Mouse (Mus musculus) embryo, embryonic 11 days (tissue): ENCODE measurements around the gene Atp8a1.
A peak's percentile ranks its signal among the peaks of the same experiment; 100 is the strongest.

Source experiments
- DNase-seq: peaks from one replicate; pipeline ENCODE4 v3.0.0-alpha.2; 2015

The Atp8a1 gene

GRCm38 (mm10) chr5:67758126-67758525, 89.1 kb downstream of the Atp8a1 start:
- DNase-seq = no peak

DNA sequence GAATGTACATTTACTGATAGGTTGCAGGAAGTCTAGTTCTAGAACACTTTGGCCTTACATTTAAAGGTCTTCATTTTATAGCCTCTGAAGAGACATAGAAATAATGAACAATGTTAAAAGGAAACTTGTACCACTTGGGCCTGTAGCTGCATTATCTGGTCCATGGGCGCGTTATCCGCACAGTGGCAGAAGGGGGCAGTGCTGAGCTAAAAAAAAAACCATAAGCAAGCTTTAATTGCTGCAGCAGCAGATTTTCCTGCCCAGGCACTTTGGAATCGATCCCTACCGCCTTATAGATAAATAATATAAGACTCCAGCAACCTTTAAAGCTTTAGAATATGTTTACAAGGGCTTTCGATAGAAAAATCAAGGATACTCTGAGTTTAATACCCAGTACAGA, 91.1 kb downstream of the Atp8a1 start:
- peak; percentile 67 for DNase-seq

DNA sequence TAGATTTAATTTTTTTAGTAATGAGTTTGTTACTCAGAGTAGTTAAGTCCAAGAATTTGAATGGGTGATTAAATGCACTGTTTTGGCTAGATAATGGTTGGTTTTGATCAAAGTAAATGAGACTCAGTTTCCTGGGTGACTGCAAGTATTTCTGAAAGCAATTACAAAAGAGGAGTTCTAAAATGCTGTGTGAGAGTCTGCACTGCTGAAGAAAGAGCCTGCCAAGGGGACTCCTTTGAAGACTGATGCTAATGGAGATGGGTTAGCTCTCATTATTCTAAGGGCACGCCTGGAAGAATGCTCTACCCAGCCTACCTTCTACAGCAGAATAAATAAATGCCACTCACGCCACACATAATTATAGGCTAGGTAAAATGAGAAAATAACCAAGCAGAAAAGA, 94.2 kb downstream of the Atp8a1 start:
- peak; percentile 35 for DNase-seq

- DNase-seq = peak; percentile 31
Measured at GRCm38 (mm10) chr5:67752629-67753028, 94.6 kb downstream of the Atp8a1 start.

GRCm38 (mm10) chr5:67752007-67752406, 95.2 kb downstream of the Atp8a1 start:
- DNase-seq = peak; percentile 74

GRCm38 (mm10) chr5:67739261-67739660, 108.0 kb downstream of the Atp8a1 start:
- no peak for DNase-seq

DNA sequence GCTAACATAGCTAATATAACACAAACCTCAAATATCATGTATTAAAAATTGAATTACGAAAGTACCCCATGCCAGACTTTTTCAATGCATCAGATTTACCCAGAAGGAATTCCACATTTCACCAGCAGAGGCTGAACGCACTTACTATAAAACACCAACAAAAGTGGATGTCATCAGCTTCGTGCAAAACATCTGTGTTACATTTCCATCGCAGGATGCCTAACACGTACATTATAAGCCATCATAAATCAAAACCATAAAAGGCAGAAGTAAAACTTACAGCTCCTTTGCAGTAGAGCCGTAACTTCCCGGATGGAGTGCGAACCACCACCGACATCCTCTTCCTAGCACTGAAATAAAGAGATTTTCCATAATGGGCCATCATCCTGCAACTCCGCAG, 109.1 kb downstream of the Atp8a1 start:
- DNase-seq = peak; percentile 26

DNA sequence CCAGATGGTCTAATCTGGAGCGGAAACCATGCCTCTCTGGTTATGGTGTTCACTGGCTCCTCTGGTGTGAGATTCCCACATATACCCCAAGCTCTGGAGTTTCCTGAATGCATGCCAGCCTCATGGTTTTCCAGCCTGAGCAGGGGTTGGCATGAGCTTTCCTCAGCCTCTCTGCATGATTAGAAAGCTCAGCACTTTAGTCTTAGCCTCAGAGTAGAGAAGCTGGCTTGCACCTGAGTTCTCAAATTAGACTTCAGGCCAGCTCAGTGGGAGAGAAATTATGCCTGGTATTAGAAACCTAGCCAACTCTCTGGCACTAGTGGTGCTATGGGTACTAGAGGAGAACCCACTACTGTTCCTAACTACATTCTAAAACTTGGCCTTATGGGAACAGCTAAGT, 111.5 kb downstream of the Atp8a1 start:
- no peak for DNase-seq

DNA sequence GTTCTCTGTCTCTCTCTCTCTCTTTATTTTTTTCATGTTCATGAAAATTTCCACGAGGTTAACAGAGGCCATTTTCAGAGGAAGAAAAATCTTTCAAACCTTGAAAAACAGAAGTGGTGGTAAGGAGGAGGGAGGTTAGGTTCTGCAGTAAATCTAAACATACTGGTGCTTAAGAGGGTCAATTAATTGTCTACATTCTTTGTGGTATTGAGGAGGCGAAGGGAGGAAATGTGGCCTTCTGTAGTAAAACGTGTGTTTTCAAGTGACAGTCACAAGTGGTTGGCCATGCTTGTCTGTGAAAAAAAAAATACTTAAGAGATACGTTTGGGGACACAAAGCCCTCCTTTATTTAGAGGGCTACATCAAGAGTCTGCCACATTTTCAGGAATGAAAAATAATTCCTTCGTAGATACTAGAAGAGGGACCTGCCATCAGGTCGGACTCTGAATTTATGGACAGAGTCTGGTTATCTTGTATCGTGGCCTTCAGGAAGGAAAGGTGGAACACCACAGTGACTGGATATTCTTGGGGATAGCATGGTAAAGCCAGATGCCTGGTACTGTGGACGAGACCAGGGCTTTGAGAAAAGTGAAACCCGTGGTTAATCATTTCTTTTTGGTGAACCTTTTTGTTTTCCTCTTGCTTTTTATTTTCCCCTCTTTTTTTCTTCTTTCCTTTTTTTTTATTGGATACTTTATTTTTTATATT, 113.5 kb downstream of the Atp8a1 start:
- DNase-seq = no peak

DNA sequence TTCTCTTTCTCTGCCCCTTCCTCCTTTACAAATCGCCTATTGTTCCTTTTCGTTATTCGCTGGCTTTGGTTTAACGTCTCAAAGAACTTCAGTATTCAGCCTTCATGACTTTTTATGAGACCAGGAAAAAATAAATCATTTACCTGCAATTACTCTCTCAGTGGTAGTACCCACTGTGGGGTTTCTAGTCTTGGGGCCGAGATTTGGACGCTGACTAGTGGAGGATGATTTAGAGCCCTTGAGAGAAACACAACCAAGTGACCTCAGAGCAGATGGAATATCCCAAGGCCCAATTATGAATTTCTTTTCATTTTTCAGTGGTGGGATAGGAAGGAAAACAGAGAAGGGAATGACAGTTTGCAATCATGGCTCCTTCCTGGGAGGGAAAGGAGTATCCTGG, 114.1 kb downstream of the Atp8a1 start:
- no peak for DNase-seq

- DNase-seq = peak; percentile 63
Measured at GRCm38 (mm10) chr5:67727755-67728154, 119.5 kb downstream of the Atp8a1 start.

GRCm38 (mm10) chr5:67726810-67727209, 120.4 kb downstream of the Atp8a1 start:
- DNase-seq = no peak

GRCm38 (mm10) chr5:67701641-67702040, 145.6 kb downstream of the Atp8a1 start:
- no peak for DNase-seq

- DNase-seq = no peak
Measured at GRCm38 (mm10) chr5:67699418-67699817, 147.8 kb downstream of the Atp8a1 start.

DNA sequence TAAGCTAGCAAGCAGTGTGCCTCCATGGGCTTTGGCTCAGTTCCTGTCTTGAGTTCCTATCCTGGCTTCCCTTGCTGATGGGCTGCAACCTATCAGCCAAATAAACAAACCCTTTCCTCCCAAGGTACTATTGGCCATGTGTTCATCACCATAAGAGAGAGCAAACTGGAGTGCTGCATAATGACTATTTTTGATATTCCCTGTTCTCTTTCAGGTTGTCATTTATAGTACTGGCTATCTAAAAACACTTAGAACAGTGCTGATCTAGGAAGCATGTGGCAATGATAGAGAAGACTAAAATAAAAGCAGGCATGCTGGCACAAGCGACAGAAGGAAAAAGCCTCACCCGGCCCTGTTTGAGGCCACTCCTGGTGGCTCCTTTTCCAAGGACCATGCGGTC, 149.1 kb downstream of the Atp8a1 start:
- DNase-seq = no peak

GRCm38 (mm10) chr5:67696741-67697596, 150.3 kb downstream of the Atp8a1 start:
- DNase-seq = peak; percentile 45

DNA sequence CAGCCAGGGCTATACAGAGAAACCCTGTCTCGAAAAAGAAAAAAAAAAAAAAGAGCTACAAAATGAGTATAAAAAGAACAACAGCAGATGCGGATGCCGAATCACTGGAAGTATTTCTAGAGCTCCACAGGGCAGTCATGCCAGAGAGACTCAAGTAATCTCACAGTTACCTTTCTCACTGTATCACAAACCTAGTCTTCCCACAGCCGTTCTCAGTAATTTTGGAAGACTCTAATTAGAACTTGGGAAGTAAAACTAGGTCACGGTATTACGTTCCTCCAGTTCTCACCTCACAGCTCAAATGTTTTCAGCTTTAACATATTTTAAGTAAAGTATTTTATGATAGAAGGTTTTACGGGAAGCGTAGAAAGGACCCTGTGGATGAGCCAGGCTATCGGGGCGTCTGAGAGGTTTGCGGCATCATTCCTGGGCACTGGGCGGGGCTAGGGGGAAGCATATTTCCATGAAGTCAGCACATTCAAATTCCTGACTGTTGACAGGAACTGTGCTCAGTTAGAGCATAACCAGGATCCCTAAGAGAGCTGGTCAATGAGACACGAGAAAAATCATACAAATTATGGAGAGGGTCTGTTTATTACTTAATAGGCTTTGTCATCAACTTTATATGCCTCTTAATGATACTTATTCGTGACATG, 152.1 kb downstream of the Atp8a1 start:
- no peak for DNase-seq

DNA sequence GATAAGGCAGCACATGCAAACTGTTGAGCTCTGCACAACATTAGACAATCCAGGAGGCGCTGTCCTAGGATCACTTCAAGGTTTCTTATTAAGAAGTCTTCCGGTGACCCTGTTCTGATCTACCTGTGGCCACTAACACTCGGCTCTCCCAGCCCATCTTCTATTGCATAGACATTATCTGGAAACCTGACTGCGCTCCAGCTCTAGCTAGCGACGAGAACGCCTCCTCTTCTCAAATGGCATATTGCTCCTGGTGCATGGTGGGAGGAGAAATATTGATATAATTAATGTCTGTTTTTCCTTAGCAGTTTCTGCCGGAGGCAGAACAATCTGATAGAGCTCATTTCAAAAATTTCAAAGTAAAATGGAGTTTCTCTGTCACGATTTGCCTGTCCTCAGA, 156.9 kb downstream of the Atp8a1 start:
- DNase-seq = no peak

GRCm38 (mm10) chr5:67688001-67688400, 159.2 kb downstream of the Atp8a1 start:
- DNase-seq = no peak

- DNase-seq = no peak
Measured at GRCm38 (mm10) chr5:67685906-67686305, 161.3 kb downstream of the Atp8a1 start.

- DNase-seq = no peak
Measured at GRCm38 (mm10) chr5:67685461-67685860, 161.8 kb downstream of the Atp8a1 start.

DNA sequence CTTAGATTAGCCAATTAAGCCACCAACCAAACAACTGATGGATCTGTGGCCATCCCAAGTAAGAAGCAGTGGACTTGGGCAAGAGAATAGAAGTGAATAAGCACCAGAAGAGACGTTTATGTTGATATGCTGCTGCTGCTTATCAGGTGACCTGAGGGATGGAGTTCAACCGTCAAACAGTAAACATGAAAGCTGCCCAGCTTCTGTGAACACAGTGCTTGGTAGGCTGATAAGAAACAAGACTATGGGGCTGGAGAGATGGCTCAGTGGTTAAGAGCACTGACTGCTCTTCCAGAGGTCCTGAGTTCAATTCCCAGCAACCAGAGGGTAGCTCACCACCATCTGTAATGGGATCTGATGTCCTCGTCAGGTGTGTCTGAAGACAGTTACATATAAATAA, 168.4 kb downstream of the Atp8a1 start:
- no peak for DNase-seq

GRCm38 (mm10) chr5:67673008-67673407, 174.2 kb downstream of the Atp8a1 start:
- peak; percentile 23 for DNase-seq

DNA sequence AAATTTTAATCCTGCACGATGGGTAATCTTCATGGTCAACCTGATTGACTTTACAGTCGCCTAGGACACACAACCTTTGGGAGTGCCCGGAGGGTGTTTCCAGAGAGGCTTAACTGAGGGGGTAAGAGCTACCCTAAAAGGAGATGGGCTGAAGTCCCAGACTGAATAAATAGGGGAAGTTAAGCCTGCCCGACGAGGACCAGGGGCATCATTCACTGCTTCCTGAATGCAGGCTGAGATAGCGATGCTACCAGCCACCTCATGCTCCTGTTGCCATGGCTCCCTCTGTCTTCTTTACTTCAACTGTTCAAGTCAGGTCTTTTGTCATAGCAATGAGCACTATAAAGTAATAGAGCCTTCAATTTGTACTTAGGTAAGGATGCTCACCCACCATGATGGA, 177.1 kb downstream of the Atp8a1 start:
- DNase-seq = no peak
